Mouse (Mus musculus) midbrain, embryonic 11.5 days (tissue): ENCODE measurements at regions not wholly inside any gene's neighbourhood (a gene's known extent, or its start where the extent isn't known, plus 50 kb on each side); places are given as distances from the start of the nearest gene placed in this dataset.

Source experiments
- ATAC-seq: fragments of 200-750 bp; cut with Nextera tagmentation; 2 replicates; pipeline ENCODE4 v1.8.0; 2017; ENCODE audit warnings: moderate TSS enrichment, moderate library complexity; ENCODE audit not compliant: low FRiP score
- DNase-seq: peaks from one replicate; pipeline ENCODE4 v3.0.0; 2015; ENCODE audit warnings: low spot score; ENCODE audit errors: missing footprints
- H3K27ac ChIP-seq: fragments of 300-500 bp; sonication (generic); 2 replicates; pipeline ENCODE4 v1.5.1; 2014; ENCODE audit warnings: low read depth, low read length
- H3K27me3 ChIP-seq: fragments of 300-500 bp; sonication (generic); 2 replicates; pipeline ENCODE4 v1.6.1; 2014; ENCODE audit warnings: mild to moderate bottlenecking, low read length, moderate library complexity, mixed read lengths; ENCODE audit not compliant: control insufficient read depth, insufficient read depth
- H3K36me3 ChIP-seq: fragments of 300-500 bp; sonication (generic); 2 replicates; pipeline ENCODE4 v1.6.1; 2014; ENCODE audit warnings: mild to moderate bottlenecking, low read length, moderate library complexity, mixed read lengths; ENCODE audit not compliant: control insufficient read depth, insufficient read depth
- H3K4me1 ChIP-seq: fragments of 300-500 bp; sonication (generic); 2 replicates; pipeline ENCODE4 v1.6.1; 2014; ENCODE audit warnings: low read length; ENCODE audit not compliant: control insufficient read depth, insufficient read depth
- H3K4me2 ChIP-seq: fragments of 300-500 bp; sonication (generic); 2 replicates; pipeline ENCODE4 v1.6.1; 2014; ENCODE audit warnings: mild to moderate bottlenecking, moderate library complexity
- H3K4me3 ChIP-seq: fragments of 300-500 bp; sonication (generic); 2 replicates; pipeline ENCODE4 v1.5.1; 2014; ENCODE audit warnings: low read depth, low read length
- H3K9ac ChIP-seq: fragments of 300-500 bp; sonication (generic); 2 replicates; pipeline ENCODE4 v1.6.1; 2014; ENCODE audit warnings: low read length
- H3K9me3 ChIP-seq: fragments of 300-500 bp; sonication (generic); 2 replicates; pipeline ENCODE4 v1.6.1; 2016; ENCODE audit warnings: low read length; ENCODE audit not compliant: control insufficient read depth
- WGBS: fragments of 180-500 bp; shearing (Covaris S2); extraction: QIAGEN DNeasy Blood & Tissue Kit; methylation state at CpG from one replicate; pipeline ENCODE4 v1.1.7; 2014; 5-methylcytosine and 5-hydroxymethylcytosine counted together

DNA sequence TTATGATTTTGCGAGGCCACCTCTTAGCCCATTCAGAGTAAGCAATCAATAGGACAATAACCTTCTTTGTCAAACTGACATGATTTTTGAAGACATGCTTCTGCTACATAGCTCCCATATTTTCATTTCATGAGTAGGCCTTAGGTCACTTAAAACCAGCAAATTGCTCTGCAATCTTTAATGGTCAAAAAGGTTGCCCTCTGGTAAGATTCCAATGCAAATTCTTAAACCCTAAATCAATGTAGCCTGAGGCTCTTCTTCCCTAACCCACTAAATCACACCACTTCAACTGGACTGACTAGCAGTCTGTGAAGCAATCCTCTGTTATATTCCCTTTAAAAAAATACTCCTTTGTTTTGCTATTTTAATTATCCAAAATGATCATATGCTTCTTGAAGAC, 1359.0 kb upstream of the Nudt12 start:
- Histone ChIP-seq H3K27me3 (no peaks in the 10 kb centered on the region), H3K36me3 (no peaks in the 10 kb centered on the region), H3K9ac (no peak overlapping the region), H3K4me3 (no peak overlapping the region), H3K4me2 (no peak overlapping the region), H3K4me1 (no peaks in the 10 kb centered on the region), H3K27ac (no peak overlapping the region), H3K9me3 (no peaks in the 10 kb centered on the region)
- DNase-seq (no peak), ATAC-seq (no peak)
- WGBS, result 82% methylated on average over 1 of the region's 1 CpGs

GRCm38 (mm10) chr17:60355411-60355810, 1342.2 kb upstream of the Nudt12 start:
- ATAC-seq, result no peak
- no peaks in the 10 kb centered on the region for H3K27me3 ChIP-seq
- no peak for DNase-seq

DNA sequence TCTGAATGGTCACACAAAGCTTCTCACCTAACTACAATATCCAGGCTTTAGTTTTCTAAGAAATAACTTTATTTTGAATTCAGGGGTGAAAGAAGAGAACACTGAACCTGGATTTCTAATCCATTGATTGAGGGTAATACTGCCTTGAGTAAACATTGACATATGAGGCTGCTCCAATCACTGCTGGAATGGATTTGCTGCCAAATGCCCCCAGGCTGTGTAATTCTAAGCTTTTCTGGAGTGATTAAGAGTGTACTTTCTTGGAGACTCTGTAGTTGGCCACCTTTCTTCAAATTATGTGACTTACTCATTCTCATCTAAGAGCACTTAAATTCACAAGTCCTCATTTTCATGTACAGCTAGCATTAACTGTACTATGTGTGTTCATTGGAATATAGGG, 1331.5 kb upstream of the Nudt12 start:
- Histone ChIP-seq H3K9me3 (no peaks in the 10 kb centered on the region), H3K4me1 (no peaks in the 10 kb centered on the region), H3K9ac (no peak overlapping the region), H3K4me3 (no peak overlapping the region), H3K27ac (no peak overlapping the region), H3K4me2 (no peak overlapping the region), H3K27me3 (no peaks in the 10 kb centered on the region), H3K36me3 (no peaks in the 10 kb centered on the region)
- no peak for DNase-seq
- no peak for ATAC-seq

More at GRCm38 (mm10) chr17:60355411-60355810, 1342.2 kb upstream of the Nudt12 start:
- 81% methylated on average over 1 of the region's 1 CpGs for WGBS
- Histone ChIP-seq H3K4me3 (no peak overlapping the region), H3K27ac (no peak overlapping the region), H3K36me3 (no peaks in the 10 kb centered on the region), H3K9ac (no peak overlapping the region), H3K4me1 (no peaks in the 10 kb centered on the region), H3K9me3 (no peaks in the 10 kb centered on the region), H3K4me2 (no peak overlapping the region)

DNA sequence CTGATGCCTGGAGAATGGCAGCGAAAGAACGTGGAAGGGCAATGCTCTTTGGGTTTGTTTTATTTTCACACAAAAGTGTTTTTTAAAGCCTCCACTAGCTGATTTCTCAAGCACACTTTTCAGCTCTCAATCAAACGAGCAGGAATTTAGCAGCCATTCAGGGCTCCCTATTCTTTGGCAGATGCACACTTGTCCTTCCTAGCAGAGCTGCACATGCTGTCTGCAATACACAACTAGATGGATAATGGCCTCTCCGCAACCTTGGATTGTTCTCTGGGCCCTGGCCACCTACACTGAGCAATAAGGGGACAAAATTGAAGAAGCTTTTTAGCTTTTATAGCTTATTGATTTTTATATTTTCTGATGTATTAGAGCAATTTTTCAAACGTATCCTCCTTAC, 1324.5 kb upstream of the Nudt12 start:
- no peaks in the 10 kb centered on the region for H3K4me1 ChIP-seq
- DNase-seq, result peak; percentile 88
- ATAC-seq, result peak; percentile 81
- H3K4me3 ChIP-seq, result no peak overlapping the region
- no peaks in the 10 kb centered on the region for H3K36me3 ChIP-seq
- H3K27ac ChIP-seq, result no peak overlapping the region
- H3K9me3 ChIP-seq, result no peaks in the 10 kb centered on the region
- H3K27me3 ChIP-seq, result no peaks in the 10 kb centered on the region
- H3K9ac ChIP-seq, result no peak overlapping the region
- WGBS, result 43% methylated on average over 5 of the region's 5 CpGs
- no peak overlapping the region for H3K4me2 ChIP-seq

- no peak for ATAC-seq
- Histone ChIP-seq H3K27ac (no peak overlapping the region), H3K4me2 (no peak overlapping the region), H3K9me3 (no peaks in the 10 kb centered on the region), H3K4me3 (no peak overlapping the region), H3K4me1 (no peaks in the 10 kb centered on the region), H3K9ac (no peak overlapping the region), H3K27me3 (no peaks in the 10 kb centered on the region), H3K36me3 (no peaks in the 10 kb centered on the region)
- no peak for DNase-seq
- 88% methylated on average over 4 of the region's 4 CpGs for WGBS
These were observed 1307.9 kb upstream of the Nudt12 start for GRCm38 (mm10) chr17:60321046-60321445.
